Mouse (Mus musculus) pancreas, adult 10 weeks (tissue): ENCODE results near the gene Sned1. TPM values are rescaled to one million over a fixed set of nuclear protein-coding genes. Genes with fewer than 3 reads are reported as not detected.

Experiments used
- polyA plus RNA-seq: library from polyadenylated mRNA; stranded (reverse); fragments of 350-450 nt; fragmentation: Illumina TruSeq; extraction: RNeasy Lipid Tissue Mini Kit (QIAGEN cat#74804); gene quantifications from one replicate; pipeline ENCODE4 v1.2.3, GENCODE M21; 2015; ENCODE audit warnings: low read depth, low replicate concordance; ENCODE audit not compliant: insufficient read depth

The Sned1 gene
- polyA plus RNA-seq = 9.7 TPM

GRCm38 (mm10) chr1:93235576-93236544 is at the start of gene Sned1:
Gene Sned1 (plus strand): TSS chr1:93235841.

GRCm38 (mm10) chr1:93305581-93306337 is 70.1 kb downstream of the Sned1 start, which contains the start of gene Mterf4:
Gene Mterf4 (minus strand): TSS chr1:93305915.

DNA sequence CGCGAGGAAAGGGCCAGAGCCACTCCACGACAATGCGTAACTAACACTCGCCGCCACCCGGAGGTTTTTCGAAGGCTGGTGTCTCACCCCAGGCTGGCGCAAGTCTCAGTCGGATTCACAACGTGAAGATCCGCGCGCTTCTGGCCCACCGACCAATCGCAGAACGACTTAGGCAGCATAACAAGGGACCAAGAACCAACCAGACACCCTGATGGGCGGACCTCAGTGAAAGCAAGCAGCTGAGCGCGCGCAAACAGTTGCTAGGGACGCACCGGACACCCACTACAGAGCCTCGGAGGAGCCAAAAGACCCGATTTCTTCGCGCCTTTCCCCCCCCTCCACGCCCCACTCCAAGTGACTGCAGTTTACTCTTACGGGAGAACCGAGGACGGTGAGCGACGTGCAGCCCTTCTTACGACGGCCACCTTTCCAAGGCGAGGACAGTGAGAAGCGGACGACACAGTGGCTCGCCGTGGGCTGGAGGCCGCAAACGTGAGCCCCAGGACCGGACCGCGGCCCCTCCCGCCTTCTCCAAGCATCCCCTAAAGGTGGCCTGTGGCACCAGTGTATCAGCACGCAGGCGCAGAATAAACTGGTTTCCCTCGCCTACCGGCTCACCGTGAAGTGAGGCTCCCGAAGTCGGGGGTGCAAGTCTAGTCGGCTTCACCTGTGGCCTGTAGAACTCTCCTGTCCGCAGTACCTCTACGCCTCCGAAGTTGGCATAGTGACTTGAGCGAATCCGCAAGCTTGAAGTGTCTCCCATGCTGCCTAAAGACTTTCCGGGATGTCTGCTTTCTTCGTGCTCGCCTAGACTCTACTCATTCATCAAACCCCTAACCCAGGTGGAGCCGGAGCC is 107.2 kb downstream of the Sned1 start, which contains the start of the genes Ppp1r7 and Pask:
Ppp1r7 (plus strand) TSS at position 207 of the 856 bp plus-strand sequence.
Pask (minus strand) TSS at position 835 of the 856 bp plus-strand sequence.

Other genes starting within 250 kb of the Sned1 start
- 97.8 TPM for gene Aqp12, start 229.5 kb upstream of the Sned1 start, polyA plus RNA-seq
- 3.3 TPM for gene Kif1a, start 133.9 kb upstream of the Sned1 start, polyA plus RNA-seq
- gene Agxt, start 100.6 kb upstream of the Sned1 start, polyA plus RNA-seq = not detected
- gene 2310007B03Rik, start 74.9 kb upstream of the Sned1 start, polyA plus RNA-seq = not detected
- gene Crocc2, start 67.1 kb upstream of the Sned1 start, polyA plus RNA-seq = not detected
- 5.6 TPM for gene Mterf4, start 70.1 kb downstream of the Sned1 start, polyA plus RNA-seq
- gene Ppp1r7, start 107.0 kb downstream of the Sned1 start, polyA plus RNA-seq = 1.8 TPM
- 0.48 TPM for gene Pask, start 107.6 kb downstream of the Sned1 start, polyA plus RNA-seq
- gene Ano7, start 138.1 kb downstream of the Sned1 start, polyA plus RNA-seq = not detected
- gene Hdlbp, start 243.0 kb downstream of the Sned1 start, polyA plus RNA-seq = 68.6 TPM